Mouse (Mus musculus) heart, postnatal 0 days (tissue): ENCODE measurements at regions not wholly inside any gene's neighbourhood (a gene's known extent, or its start where the extent isn't known, plus 50 kb on each side); places are given as distances from the start of the nearest gene placed in this dataset.
"Not testable (repeated sequence)": the region's sequence is repeated elsewhere in the genome, so short reads cannot be mapped to it uniquely, and the experiment has no call there.

Source experiments
- CTCF ChIP-seq: IDR thresholded peaks from 2 replicates; pipeline ENCODE4 v1.5.1; 2016; ENCODE audit warnings: antibody characterized with exemption, control low read depth, low read depth
- EP300 ChIP-seq: IDR thresholded peaks from 2 replicates; pipeline ENCODE4 v1.6.1; 2016; ENCODE audit warnings: antibody characterized with exemption, low read depth

GRCm38 (mm10) chr13:4778264-4778823 lies 169.4 kb upstream of the Akr1e1 start:
- TF ChIP-seq CTCF, EP300: not testable (repeated sequence)
